Mouse (Mus musculus) testis, postnatal 14 days (tissue): ENCODE results near the gene Aanat.
A peak's percentile ranks its signal among the peaks of the same experiment; 100 is the strongest.

ENCODE experiments used
- DNase-seq: peaks from one replicate; pipeline ENCODE4 v3.0.0; 2021; ENCODE audit warnings: low spot score

The Aanat gene

DNA sequence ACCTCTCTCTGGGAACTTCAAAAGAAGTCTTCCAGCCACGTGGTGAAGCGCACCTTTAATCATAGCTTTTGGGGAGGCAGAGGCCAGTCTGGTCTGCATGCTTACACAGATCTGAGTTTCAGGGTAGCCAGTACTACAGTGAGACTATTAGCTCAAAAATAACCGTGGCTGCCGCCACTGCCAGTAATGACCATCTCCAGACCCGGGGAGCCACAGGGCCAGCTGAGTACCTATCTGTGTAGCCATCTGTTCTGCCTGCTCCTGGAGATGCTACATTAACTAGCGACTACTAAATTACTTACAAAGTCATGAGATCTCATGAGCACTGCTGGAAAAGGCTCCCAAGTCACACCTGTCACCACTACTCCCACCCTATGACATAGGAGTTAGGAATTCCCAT is 11.2 kb upstream of the Aanat start:
- DNase-seq = no peak

- DNase-seq = no peak
These were observed 10.8 kb upstream of the Aanat start for GRCm38 (mm10) chr11:116575396-116575795.

- no peak for DNase-seq
These were observed 7.0 kb upstream of the Aanat start for GRCm38 (mm10) chr11:116579280-116579679.

DNA sequence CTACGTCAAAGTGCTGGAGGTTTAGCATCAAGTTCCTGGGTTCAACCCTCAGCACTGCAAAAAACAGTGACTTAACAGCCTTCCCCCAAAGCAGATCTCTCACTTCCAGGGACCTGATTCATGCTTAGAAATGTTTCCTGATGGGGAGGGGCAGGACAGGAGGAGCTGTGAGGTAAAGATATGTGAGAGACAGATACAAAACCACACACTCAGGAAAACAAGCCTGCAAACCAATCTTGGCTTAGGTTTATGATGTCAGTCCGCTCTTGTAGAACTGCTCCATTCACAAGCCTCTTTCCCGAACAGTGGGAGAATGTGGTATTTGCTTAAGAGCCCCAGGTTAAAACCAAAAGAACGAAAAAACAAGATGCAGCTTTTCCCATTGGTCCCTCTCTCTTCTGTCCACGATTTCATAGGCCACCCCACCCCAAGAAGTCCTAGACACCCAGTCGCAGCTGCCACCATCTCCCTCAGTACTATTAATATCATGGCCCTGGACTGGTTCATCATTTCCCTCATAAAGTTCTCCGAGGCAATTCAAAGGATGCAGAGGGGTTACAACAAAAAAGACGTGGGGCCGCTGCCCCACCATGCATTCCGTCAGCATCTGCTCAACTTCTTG is 6.1 kb upstream of the Aanat start:
- DNase-seq = no peak

DNA sequence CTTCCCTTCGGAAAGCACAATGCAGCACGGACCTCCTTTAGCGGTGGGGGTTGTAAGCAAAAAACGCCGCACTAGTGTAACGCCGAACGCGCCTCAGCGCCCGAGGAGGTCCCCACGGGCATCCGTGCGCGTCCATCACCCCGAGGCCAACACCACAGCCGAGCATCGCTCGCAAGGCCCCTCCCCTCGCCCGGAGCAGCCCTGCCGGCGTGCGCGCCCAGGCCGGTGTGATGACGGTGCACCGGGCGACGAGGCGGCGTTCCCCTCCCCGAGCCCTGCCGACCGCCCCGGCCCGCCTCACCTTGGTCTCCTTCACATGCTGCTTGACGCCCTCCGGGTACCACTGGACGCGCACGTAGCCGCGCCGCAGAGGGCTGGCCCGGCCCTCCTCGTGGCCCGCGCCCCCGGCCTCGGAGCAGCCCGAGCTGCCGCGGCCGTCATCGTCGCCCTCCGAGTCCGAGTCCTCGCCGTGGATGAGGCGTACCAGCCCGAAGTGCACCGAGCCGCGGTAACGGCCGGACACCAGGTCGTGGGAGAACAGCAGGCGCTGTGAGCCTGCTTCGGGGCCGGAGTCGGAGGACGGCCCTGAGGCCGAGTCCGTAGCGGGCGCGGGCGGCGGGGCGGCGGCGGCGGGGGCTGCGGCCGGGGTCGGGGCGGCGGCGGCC is 5.4 kb upstream of the Aanat start:
- peak; percentile 72 for DNase-seq

DNA sequence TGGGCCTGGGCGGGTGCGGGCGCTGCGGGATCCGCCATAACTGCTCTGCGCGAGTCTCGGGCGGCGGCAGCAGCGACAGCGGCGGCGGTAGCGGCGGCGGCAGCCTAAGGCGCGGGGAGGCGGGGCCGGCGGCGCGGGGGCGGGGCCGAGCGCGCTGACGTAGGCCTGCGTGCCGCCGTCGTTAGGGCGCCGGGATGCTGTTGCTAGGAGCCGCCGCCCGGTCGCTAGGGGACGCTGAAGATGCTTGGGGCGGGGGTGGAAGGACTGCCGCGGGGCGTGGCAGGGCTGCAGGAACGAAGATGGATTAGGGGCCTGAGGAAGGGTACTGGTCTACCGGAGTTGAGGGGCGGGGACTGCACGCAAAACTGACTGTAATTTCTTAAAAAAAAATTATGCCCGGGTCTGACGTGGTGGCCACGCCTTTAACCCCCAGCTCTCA is 4.8 kb upstream of the Aanat start, which contains the start of gene Ube2o:
TSS of gene Ube2o (minus strand) at position 72 of the 439 bp plus-strand sequence.
- DNase-seq = peak; percentile 90

DNA sequence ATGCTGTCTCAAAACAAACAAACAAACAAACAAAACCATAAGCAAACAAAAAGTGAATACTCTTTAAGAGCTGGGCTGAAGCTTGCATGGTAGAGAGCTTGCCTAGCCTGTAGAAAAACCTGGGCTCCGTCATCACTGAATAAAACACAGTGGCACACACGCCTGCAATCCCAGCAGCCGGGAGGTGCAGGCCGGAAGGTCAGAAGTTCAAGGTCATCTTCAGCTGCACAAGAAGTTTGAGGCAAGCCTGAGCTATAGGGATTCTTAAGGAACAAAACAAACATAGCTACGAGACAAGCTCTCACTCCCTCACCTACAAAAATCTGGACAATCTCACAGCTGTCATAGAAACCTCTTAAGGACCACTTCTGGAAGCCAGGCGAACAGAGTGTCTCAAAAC is 550 bp upstream of the Aanat start:
- no peak for DNase-seq

DNA sequence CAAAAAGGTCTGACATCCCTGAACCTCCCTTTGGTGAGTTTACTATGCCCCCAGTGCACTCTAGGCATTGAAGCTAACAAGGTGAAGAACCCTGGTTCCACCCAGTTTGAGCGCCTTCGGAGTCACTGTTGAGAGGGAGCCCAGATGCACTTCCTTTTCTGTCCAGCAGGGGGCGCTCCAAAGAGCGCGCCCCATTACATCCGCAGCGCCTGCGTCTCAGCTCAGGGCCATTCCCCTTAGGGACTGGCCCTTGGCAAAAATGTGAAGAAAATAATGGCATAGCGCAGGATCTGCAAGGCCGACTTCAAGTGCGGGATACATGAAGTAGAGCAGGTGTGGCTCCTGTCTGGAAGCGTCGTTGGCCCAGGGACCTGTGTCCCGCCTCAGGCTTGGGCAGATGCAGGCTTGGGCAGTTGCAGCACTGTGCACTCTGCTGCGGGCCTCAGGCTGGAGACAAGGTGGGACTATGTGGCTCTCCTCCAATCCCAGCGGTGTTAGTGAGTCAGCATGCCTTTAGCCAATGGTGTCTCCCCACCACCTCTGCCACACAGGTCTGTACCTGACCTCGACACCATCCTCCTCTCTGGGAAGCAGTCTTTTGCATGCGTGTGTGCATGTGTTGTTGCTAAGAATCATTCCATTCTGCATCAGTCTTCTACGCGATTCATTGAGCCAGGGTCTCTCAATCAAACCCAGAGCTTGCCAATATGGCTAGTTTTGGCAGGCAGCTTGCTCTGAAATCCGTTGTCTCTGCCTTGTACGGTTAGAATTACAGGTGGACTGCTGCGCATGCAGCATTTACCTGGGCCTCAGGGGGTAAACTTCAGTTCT is 784 bp downstream of the Aanat start:
- DNase-seq = peak; percentile 71

DNA sequence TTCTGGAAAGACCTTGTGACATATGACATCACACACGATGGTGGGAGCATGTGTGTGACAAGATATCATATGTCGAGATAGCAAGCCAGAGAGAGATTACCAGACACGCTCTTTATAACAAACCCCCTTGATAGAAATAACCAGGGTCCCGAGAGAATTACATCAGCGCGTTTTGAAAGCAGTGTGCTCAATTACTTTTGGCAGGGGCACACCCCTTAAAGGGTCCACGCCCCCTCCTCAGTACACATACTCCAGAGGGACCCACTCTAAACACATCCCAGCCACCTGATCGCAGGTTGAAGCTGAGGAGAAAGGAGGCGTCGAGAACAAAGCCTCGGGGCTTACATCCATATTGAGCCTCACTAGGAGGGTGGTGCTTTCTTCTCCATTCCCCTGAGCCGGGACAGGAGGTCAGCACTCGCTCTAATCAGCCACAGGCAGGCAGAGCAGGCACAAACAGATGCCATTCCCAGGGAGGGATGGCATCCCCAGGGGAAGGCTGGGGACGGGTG is 2.8 kb downstream of the Aanat start:
- DNase-seq = no peak

DNA sequence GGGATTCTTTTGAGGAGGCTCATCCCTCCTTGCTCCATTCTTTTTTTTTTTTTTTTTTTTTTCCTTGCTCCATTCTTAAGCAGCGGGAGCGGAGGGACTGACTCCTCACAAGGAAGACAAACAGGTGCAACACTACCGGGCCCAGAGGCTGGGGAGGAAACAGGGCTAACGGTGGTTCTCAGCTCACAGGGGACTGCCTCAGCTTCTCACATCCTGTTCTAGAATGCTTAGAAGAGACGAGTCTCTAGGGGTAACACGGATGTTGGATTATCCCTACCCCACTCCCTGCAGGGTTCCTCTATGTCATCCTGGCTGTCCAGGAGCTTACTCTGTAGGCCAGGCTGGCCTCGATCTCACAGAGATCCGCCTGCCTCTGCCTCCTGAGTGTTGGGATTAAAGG is 3.3 kb downstream of the Aanat start:
- DNase-seq = no peak

GRCm38 (mm10) chr11:116591621-116592020 is 5.4 kb downstream of the Aanat start:
- DNase-seq = no peak

DNA sequence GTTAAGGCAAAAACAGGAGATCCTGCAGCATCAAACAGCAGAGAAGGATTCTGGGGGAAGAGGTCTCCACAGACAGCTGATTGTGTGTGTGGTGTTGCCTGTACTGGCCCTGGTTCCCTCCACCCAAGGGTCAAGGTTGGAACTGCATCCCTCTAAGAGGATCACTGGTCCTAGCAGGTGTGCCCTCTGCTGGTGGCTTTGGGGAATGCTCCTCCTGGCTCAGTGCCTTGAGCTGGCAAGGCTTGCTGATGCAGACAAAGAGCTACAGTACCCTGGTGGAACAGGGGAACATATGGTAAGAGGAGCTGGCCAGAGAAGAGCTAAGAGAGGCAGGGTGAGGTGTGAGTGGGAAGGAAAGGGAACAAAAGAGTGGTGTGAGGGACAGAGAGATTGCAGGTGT is 6.2 kb downstream of the Aanat start:
- peak; percentile 86 for DNase-seq

DNA sequence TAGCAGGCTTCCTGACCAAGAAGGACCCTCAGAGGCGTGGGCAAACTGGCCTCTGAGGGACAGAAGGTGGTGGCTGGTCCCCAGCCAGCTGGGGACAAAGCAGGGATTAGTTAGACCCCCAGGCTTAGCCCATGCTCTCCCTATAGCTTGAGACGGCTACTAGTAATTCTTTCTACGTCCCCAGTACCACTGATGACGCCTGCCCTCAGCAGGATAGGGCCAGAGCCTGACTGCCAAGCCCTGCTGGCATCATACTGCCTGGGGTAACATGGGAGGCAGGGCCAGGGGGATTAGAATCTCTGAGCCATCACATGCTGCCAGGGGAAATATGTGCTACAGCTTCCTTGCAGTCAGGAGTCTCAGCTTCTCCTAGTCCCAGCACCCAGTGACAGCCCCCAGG is 7.1 kb downstream of the Aanat start:
- DNase-seq = no peak

DNA sequence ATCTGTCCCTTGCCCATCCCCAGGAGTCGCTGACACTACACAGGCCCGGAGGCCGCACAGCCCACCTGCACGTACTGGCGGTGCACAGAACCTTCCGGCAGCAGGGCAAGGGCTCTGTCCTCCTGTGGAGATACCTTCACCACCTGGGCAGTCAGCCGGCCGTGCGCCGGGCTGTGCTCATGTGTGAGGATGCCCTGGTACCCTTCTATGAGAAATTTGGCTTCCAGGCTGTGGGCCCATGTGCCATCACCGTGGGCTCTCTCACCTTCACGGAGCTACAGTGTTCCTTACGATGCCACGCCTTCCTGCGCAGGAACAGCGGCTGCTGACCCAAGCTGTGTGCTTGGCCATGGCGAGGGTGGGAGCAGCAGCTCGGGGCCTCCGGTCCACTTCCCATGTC is 10.5 kb downstream of the Aanat start:
- no peak for DNase-seq

DNA sequence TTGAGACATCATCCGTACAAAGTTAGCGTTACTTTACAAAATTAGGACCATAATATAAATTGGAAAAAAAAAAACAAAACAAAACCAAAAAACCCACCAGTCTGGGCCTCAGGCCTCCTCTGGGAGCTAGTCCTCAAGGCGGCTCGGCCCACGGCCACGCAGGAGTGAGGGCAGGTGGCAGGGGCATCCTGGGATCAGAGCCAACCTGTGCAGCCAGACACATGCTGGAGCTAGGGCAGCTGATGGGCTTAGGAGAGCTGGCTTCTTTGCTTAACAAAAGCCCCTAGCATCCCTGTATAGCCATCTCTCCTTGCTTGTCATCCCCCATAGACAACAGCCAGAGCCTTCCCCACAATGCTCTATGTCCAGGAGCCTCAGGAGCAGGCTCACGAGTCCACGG is 12.0 kb downstream of the Aanat start:
- no peak for DNase-seq

- no peak for DNase-seq
These were observed 13.0 kb downstream of the Aanat start for GRCm38 (mm10) chr11:116599230-116599629.

DNA sequence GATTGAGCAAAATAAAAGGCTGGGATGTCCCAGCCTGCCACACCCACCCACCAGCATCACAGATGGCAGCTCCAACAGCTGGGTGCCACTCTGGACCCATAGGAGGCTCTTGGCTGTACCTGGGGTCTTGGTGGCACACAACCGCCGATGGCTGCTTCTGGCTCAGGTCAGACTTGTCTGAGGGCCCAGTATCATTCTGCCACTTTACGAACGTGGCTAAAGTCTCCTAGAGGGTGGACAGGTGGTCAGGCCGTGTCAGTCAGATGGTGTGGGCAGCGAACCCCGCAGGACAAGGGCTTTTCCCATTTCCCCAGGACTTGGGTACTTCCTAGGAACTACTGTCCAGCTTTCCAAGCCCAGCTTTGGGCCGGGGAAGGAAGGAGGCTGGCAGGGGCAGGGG is 14.9 kb downstream of the Aanat start:
- no peak for DNase-seq

DNA sequence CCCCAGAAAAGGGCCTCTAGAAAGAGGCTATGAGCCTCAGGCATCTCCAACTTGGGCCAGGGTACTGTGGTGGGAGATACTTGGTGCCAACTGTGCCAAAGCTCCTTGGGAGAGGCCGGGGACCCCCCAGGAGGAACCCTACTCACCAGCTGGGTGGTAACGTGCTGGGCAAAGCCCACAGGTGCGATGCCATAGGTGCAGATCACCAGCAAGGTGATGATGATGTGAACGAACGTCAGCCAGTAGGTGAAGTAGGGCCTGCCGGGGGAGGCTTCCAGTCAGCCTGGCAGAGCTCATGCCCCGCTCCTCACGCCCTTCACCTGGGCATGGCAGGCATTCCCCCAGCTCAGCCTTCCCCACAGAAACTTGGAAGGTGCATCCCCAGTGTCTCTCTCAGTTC is 15.8 kb downstream of the Aanat start:
- DNase-seq = no peak

GRCm38 (mm10) chr11:116603339-116603738 is 17.1 kb downstream of the Aanat start:
- no peak for DNase-seq

DNA sequence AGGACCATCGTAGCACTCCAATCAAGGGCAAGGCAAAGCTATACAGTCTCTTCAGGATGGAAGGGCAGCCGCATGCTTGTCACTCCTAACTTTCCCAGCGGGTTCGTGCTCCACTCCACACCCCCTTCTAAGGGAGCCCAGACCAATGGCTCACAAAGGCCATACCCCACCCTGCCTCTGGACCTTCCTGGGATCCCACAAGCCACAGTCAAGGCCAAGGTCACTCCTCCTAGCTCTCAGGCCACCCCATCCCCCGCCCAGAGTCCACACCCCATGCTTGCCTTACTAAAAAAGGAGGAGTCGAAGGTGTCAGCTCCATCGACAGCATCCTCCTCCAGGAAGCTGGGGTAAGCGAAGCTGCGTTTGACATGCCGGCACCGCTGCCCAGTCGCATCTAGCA is 17.9 kb downstream of the Aanat start:
- DNase-seq = no peak

GRCm38 (mm10) chr11:116607717-116608116 is 21.5 kb downstream of the Aanat start:
- no peak for DNase-seq

- DNase-seq = no peak
These were observed 23.9 kb downstream of the Aanat start for GRCm38 (mm10) chr11:116609965-116610630.
